ENCODE assay signal across 24 mouse cellular contexts in genomic region chr14:67176672-67177071, GRCm38 (mm10).
A peak's percentile ranks its signal among the peaks of the same experiment; 100 is the strongest.
DNase-seq lines count a peak whose midpoint lies in the region; ATAC-seq and TF ChIP-seq lines count a peak whose summit lies in the region.
"Had no signal": no experiment of that assay in that cellular context is flagged by ENCODE, and none has a peak within 500 bp of the region (broad histone marks: within the 10 kb centered on the region; RNA-seq: fewer than 3 reads in every experiment).

No protein-coding gene starts in this region.

- no peak overlapping the region for H3K4me2 ChIP-seq in intestine, embryonic 15.5 days (replicated peaks)
- H3K4me2 ChIP-seq in limb, embryonic 13.5 days (replicated peaks), result peak overlapping the region; percentile 28; the same call in 1 of the 2 replicates
- H3K4me2 ChIP-seq in stomach, postnatal 0 days (replicated peaks; ENCODE audit: low read depth), result no peak overlapping the region
- H3K4me2 ChIP-seq in hindbrain, embryonic 12.5 days (replicated peaks), result no peak overlapping the region
- H3K4me2 ChIP-seq: forebrain, embryonic 13.5 days; heart, embryonic 12.5 days; heart, embryonic 15.5 days; hindbrain, embryonic 15.5 days had no signal

- peak; percentile 79 for DNase-seq in heart, adult 11 months
- DNase-seq in heart, postnatal 14 days, result no peak
- no peak for DNase-seq in stomach, postnatal 0 days (ENCODE audit: low spot score)
- DNase-seq in thymus, postnatal 4 days, result no peak
- DNase-seq: adrenal gland, adult 8-10 months; adrenal gland, postnatal 25 days; cerebellum, adult 11-12 months; cerebellum, adult 9-10 months; cerebellum, postnatal 14 days; gastrocnemius, adult 2 months; gastrocnemius, postnatal 14 days; heart, adult 18-20 months; heart, postnatal 10 days; heart, postnatal 4 days had no signal

- no peaks in the 10 kb centered on the region for H3K9me3 ChIP-seq in intestine, embryonic 15.5 days
- H3K9me3 ChIP-seq in limb, embryonic 13.5 days, result no peaks in the 10 kb centered on the region
- H3K9me3 ChIP-seq in stomach, postnatal 0 days (ENCODE audit: control insufficient read depth, low read length), result no peaks in the 10 kb centered on the region
- H3K9me3 ChIP-seq in hindbrain, embryonic 12.5 days (replicated peaks), result no peaks in the 10 kb centered on the region
- H3K9me3 ChIP-seq: forebrain, embryonic 10.5 days; forebrain, embryonic 13.5 days; heart, embryonic 12.5 days; heart, embryonic 15.5 days; hindbrain, embryonic 15.5 days had no signal

- H3K36me3 ChIP-seq in intestine, embryonic 15.5 days, result no peaks in the 10 kb centered on the region
- no peaks in the 10 kb centered on the region for H3K36me3 ChIP-seq in limb, embryonic 13.5 days
- H3K36me3 ChIP-seq in stomach, postnatal 0 days (ENCODE audit: control insufficient read depth, insufficient read depth, low read length), result no peaks in the 10 kb centered on the region
- no peaks in the 10 kb centered on the region for H3K36me3 ChIP-seq in hindbrain, embryonic 12.5 days
- H3K36me3 ChIP-seq: forebrain, embryonic 10.5 days; heart, embryonic 12.5 days; heart, embryonic 15.5 days; hindbrain, embryonic 15.5 days had no signal

- H3K4me3 ChIP-seq in intestine, embryonic 15.5 days (replicated peaks), result no peak overlapping the region
- H3K4me3 ChIP-seq in limb, embryonic 13.5 days, result no peak overlapping the region
- H3K4me3 ChIP-seq in stomach, postnatal 0 days (ENCODE audit: low read depth, low read length), result no peak overlapping the region
- no peak overlapping the region for H3K4me3 ChIP-seq in hindbrain, embryonic 12.5 days
- H3K4me3 ChIP-seq: forebrain, embryonic 10.5 days; forebrain, embryonic 13.5 days; gastrocnemius, adult 2 months; heart, embryonic 12.5 days; heart, embryonic 15.5 days; hindbrain, embryonic 15.5 days had no signal

- TF ChIP-seq CTCF in stomach, postnatal 0 days (IDR thresholded peaks at IDR 0.05; ENCODE audit: low read depth), result peak; percentile 17; the same call in 1 of the 2 replicates

- 63% methylated on average over 6 of the region's 6 CpGs for WGBS in intestine, embryonic 15.5 days
- 64% methylated on average over 6 of the region's 6 CpGs for WGBS in limb, embryonic 13.5 days
- 65% methylated on average over 6 of the region's 6 CpGs for WGBS in stomach, postnatal 0 days
- 75% methylated on average over 6 of the region's 6 CpGs for WGBS in hindbrain, embryonic 12.5 days

- H3K9ac ChIP-seq in intestine, embryonic 15.5 days, result no peak overlapping the region
- no peak overlapping the region; the same call in 1 of the 2 replicates for H3K9ac ChIP-seq in limb, embryonic 13.5 days
- H3K9ac ChIP-seq in stomach, postnatal 0 days (ENCODE audit: low read length), result no peak overlapping the region
- no peak overlapping the region for H3K9ac ChIP-seq in hindbrain, embryonic 12.5 days
- H3K9ac ChIP-seq: forebrain, embryonic 13.5 days; heart, embryonic 12.5 days; heart, embryonic 15.5 days; hindbrain, embryonic 15.5 days had no signal

- no peak overlapping the region for H3K27ac ChIP-seq in intestine, embryonic 15.5 days
- no peak overlapping the region for H3K27ac ChIP-seq in limb, embryonic 13.5 days
- peak overlapping the region; percentile 63 for H3K27ac ChIP-seq in stomach, postnatal 0 days (replicated peaks)
- no peak overlapping the region for H3K27ac ChIP-seq in hindbrain, embryonic 12.5 days
- H3K27ac ChIP-seq: forebrain, embryonic 10.5 days; forebrain, embryonic 13.5 days; gastrocnemius, adult 2 months; heart, embryonic 15.5 days; hindbrain, embryonic 15.5 days had no signal

- intact Hi-C loops in heart, postnatal 14 days (cut with DNase I), result no loop called here

- no peaks in the 10 kb centered on the region for H3K4me1 ChIP-seq in intestine, embryonic 15.5 days (replicated peaks)
- H3K4me1 ChIP-seq in limb, embryonic 13.5 days, result peaks cover 17% of the 10 kb centered on the region; the same call in 1 of the 2 replicates
- no peaks in the 10 kb centered on the region for H3K4me1 ChIP-seq in stomach, postnatal 0 days (replicated peaks; ENCODE audit: control insufficient read depth, insufficient read depth)
- H3K4me1 ChIP-seq in hindbrain, embryonic 12.5 days, result peaks cover 9% of the 10 kb centered on the region

- H3K27me3 ChIP-seq in intestine, embryonic 15.5 days (replicated peaks), result no peaks in the 10 kb centered on the region
- H3K27me3 ChIP-seq in limb, embryonic 13.5 days, result 0 out of 2 replicates have a peak, but pooled peaks cover 4% of the 10 kb centered on the region
- no peaks in the 10 kb centered on the region for H3K27me3 ChIP-seq in stomach, postnatal 0 days (ENCODE audit: control insufficient read depth, insufficient read depth, low read length)
- no peaks in the 10 kb centered on the region; the same call in 1 of the 2 replicates for H3K27me3 ChIP-seq in hindbrain, embryonic 12.5 days
- H3K27me3 ChIP-seq: forebrain, embryonic 13.5 days; heart, embryonic 15.5 days; hindbrain, embryonic 15.5 days had no signal

- peak; percentile 29 for ATAC-seq in intestine, embryonic 15.5 days
- ATAC-seq in limb, embryonic 13.5 days (ENCODE audit: low FRiP score, low read depth), result no peak
- peak; percentile 55 for ATAC-seq in stomach, postnatal 0 days (ENCODE audit: low FRiP score, low TSS enrichment)
- no peak for ATAC-seq in hindbrain, embryonic 12.5 days (ENCODE audit: low FRiP score)
- ATAC-seq: activated CD4-positive, CD25-positive, alpha-beta regulatory T cell, adult 4 months; forebrain, embryonic 13.5 days; forebrain, embryonic 16.5 days had no signal

- no peak for TF ChIP-seq EP300 in stomach, postnatal 0 days (optimal IDR thresholded peaks at IDR 0.05)

Comparison
In these comparisons a context has a peak if more than half of its experiments do, and no peak if none do; other contexts are left out.
1. ATAC-seq: peak in intestine, embryonic 15.5 days (single experiment) and stomach, postnatal 0 days (single experiment); none in limb, embryonic 13.5 days (single experiment) and hindbrain, embryonic 12.5 days (single experiment).